Mouse (Mus musculus) MEL-GATA-1-ER (cell line): ENCODE results near the gene Ano8.

Experiments used
- DNase-seq: peaks from one replicate; pipeline ENCODE4 v3.0.0-alpha.2; 2012; ENCODE audit warnings: low read depth; ENCODE audit errors: extremely low read depth

Gene Ano8

DNA sequence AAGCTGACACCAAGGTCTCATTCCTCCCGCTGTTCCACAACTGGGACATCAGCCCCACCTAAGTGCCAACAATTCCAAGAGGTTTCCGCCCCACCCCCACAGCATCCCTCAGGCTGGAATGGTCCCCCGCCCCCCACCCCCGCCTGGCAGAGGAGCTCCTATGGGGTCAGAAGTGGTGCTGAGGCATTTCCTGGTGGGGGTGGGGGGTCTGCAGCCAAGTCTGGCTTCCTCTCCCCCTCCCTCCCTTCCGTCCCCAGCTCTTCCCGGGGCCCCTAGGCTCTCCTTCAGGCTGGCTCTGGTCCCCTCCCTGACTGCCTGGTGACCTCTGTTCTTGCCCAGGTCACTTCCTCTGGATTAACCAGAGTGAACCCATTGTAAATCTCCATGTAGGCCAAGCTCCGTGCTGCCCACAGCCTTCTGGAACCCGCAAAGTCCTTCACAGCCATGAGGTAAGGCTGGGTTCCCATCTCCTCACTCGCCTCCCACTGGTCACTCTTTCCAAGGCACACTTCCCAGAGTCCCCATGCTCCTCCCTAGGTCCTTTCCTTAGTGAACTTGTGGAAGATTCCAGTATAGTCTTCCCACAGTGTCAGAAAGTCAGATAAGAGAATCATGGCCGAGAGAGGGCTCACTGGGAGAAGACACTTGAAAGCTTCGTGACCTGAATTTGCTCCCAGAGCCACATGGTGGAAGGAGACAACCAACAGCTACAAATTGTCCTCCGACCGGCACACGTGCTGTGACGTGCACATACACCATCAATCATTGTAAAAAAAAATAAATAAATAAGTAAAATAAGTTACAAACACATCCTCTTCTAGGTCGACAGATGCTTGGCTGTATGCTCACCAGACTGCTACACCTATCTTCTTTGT, 13.3 kb upstream of the Ano8 start:
- DNase-seq, result no peak

DNA sequence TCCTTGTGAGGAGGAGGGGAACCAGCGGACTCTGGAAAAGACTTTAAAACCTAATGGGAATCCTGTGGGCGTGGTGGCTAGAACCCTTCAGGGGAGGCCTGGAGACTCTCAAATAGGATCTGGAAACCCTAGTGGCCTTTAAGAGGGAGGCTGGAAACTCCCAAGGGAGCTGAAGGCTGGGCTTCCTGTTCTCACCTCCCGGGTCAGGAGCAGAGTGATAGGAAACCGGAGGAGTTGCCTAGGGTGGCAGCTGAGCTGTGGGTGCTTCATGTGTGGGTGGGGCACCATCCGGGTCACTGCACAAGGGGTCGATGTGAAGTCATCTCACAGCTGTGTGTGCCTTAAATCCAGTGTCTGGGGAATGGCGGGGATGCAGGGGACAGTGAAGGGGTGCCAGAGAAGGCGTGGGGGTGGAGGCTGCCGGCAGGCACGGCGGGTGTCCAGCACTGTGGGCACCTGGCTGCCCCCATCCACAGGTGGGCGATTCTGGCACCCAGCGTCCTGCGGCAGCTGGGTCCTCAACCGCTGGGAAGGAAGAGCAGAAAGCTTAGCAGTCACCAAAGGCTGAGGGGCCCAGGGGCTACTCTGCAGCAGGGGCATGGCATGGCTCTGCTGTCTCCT, 12.2 kb upstream of the Ano8 start:
- DNase-seq, result no peak

DNA sequence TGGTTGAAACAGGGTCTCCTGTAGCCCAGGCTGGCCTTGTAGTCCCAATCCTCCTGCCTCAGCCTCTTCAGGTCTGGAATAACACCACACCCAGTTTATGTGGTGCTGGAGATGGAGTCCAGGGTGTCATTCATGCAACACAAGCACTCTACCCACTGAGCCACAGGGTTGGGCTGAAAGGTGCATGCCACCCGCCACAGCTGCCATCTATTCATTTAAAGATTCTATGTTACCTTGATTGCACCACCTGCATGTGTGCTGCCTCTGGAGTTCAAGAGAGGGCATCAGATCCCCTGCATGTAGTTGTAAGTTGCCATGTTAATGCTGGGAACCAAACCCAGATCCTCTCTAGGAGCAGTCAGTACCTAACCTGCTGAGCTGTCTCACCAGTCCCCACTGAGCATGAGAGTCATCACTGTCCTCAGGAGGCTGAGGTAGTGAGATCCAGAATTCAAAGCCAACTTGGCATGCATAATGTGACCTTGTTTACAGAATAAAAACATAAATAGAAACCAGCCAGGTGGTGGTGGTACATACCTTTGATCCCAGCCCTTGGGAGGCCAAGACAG, 11.4 kb upstream of the Ano8 start:
- no peak for DNase-seq

DNA sequence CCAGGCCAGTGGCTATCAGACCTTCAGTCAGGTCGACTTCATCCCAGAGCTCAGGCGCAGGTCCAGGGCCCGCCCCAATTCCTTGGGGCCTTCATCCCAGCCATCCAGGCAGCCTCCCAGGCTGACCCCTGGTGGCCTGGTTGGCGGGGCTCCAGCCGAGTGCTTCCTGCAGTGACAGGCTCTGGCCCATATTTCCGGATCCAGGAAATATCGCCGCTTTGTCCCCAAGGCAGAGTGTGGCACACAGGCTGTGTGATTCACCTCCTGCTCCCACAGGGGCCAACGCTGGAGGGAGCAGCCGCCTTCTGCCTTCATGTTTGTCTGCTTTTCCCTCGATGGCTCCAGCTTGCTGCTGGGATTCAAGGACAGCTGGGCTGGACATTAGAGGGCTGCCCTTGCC, 10.7 kb upstream of the Ano8 start:
- DNase-seq, result no peak

DNA sequence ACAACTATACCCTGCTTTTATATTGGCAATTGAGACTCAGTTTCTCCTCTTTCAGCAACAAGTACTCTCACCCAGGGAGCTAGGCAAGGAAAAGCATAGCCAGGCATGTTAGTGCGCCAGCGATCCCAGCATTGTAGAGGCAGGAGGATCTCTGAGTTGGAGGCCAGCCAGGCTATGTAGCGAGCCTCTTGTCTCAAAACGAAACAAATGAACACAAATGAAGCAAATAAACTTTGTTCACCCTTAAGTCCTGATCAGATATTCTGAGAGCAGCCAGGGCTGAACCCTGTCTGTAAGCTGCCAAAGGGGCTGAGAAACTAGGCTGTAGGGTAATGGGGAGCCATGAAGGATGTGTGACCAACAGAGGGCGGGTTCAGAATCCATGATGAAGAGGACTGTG, 10.0 kb upstream of the Ano8 start:
- no peak for DNase-seq

DNA sequence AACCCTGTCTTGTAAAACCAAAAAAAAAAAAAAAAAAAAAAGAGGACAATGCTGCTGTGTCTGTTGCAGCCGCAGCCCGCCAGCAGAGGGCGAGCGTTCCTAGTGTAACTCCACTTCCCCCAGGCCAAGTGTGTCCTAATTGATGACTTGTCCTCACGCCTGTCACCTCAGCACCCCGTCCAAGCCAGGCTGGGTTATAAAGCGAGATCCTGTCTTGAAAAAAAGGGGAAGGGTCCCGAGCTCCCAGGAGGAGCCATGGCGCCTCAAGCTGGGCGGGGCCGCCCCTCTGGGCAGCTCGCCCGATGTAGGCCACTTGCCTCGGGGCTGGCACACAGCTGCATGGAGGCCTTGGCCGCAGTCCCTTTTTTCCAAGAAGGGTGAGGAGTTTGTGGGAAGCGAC, 9.3 kb upstream of the Ano8 start:
- no peak for DNase-seq

DNA sequence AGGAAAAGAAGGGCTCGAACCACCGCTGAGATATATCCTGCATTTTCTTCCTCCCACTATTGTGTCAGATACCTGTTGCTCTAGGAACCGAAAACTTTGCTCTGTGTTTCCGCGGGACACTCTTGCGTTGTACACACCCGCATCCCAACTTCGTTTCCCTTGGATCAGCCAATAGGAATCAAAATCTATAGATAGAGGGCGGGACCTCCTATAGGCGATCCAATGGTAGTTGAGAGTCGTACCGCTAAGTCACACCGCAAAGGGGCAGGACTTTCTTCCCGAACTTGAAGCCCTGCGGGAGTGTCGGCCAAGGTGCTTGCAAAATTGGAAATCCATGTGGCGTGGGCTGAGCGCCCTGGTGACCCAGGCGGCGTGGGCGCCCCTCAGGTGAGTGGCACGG, 2.7 kb upstream of the Ano8 start:
- DNase-seq, result peak; percentile 96

DNA sequence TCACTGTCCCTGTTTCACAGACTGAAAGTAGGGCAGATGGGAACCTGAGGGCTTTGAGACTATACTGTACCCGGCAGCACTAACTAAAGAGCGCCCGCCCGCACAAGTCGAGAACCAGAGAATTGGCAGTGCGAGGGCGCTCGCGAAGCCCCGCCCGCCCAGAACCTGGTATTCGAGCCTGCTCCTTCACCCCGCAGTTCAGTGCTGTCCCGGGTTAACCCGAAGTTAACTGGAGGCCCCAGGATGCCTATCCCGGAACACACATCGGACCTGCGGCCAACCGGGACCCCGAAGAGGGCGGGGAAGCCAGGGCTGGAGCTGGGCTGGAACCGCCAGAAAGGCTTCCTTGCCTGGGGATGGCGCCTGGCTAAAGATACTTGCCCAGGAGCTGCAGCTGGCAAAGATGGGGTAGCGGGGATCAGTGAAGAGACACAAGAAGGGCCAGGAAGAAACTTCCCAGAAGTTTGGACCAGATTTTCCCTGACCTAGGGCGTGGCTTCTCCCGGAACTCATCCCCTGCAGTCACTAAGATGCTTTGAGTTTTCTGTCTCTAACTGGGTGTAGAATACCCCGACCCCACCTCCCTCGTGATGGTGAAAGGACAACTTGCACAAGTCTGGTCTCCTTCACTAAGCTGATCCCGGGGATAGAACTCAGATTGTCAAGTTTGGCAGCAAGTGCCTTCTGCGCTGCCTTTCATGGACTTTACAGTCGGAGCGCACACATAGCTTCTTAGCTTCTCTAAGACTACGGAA, 2.1 kb upstream of the Ano8 start, which contains the start of gene Gtpbp3:
Gene Gtpbp3, plus strand, starts transcription at position 413 of the 755 bp plus-strand sequence.
- DNase-seq, result peak; percentile 72

DNA sequence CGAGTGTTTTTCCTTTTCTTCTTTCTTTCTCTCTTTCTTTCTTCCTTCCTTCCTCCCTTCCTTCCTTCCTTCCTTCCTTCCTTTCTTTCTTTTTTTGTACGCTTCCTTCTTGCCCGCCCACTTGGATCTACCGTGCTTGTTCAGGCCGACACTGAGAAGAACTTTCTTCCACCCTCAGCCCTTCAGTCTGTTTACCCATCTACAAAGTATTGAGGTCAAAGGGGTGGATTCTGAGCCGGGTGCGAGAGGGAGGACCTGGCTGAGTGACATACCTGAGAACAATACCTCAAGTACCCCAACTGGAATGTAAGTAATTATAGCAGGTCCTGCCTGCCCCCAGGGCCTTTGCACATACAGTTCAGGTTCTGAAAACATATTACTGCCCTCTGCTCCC, 370 bp upstream of the Ano8 start:
- DNase-seq, result no peak

DNA sequence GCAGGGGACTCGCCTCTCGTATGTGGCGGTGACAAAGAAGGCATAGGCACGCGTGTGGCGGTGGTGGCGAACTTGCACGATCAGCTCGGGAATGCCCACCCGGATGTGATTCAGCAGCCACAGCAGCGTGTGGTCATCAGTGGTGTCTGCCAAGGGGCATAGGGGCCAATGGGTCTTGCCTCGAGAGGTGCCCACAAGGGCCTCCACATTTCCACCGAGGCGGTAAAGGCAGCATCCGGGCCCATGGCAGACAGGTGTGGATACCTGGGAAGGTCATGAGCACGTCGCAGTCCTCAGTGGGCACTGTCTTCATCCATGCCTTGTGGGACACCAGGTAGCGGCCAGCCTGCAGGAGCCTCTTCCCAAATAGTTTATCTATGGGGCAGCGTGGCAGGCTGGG, 1.0 kb downstream of the Ano8 start:
- no peak for DNase-seq

DNA sequence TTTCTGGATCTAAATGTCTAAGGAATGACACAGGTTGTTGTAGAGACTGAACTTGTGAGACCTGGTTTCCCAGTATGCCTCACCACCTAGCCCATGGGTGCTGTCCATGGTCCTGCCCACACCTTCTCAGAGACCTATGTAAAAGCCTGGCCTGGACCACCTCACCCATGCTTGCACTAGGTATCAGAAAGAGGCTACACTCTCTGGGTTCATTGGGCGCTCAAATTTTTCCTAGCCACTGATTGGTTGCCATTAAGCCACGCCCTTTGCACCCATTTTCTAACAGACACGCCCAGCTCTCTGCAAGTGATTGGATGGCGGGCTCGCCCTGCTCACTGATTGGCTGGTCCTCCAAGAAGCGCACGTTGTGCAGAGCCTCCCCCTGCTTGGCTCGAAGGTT, 1.8 kb downstream of the Ano8 start:
- peak; percentile 85 for DNase-seq

DNA sequence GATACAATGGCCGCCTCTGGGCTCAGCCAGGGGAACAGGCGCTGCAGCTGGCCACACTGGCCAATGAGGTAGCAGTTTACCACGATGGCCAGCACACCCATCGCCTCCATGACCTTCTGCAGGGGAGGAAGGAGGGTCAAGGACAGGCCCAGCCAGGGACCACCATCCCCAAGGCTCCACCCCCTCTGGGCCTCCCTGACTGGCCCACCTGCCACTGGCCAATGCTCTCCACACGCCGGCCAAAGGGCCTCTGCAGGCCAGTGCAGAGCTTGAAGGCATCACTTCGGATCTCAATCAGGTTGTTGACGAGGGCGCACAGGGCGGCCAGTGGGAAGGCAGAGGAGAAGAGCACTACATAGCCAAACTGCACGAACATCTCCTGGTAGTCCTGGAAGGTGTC, 6.8 kb downstream of the Ano8 start:
- DNase-seq, result no peak

DNA sequence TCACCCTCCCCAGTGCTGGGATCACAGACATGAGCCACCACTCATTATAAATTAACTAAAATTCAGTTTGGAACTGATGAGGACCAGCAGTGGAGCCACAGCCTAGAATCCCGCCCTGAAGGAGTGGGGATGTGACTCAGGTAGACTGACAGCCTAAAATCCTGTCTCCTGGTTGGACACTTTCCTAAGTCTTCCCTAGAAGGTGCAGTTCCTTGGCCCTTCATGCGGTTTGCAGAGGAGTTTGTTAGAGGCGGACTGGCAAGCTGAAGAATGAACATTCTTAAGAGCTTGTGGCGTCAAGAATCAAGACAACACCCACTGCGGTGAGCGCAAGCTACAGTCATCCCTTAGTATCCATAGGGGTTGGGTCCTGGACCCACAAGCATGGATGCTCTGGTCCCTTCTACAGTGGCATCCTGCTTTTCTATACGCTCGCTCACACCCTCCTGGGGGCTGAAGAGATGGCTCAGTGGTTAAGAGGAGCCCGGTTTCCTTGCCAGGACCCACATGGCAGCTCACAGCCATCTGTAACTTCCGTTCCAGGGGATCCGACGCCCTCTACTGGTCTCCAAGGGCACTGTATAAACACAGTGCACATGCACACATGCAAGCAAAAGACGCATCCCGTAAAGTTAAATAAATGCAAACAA, 8.4 kb downstream of the Ano8 start:
- DNase-seq, result peak; percentile 70

DNA sequence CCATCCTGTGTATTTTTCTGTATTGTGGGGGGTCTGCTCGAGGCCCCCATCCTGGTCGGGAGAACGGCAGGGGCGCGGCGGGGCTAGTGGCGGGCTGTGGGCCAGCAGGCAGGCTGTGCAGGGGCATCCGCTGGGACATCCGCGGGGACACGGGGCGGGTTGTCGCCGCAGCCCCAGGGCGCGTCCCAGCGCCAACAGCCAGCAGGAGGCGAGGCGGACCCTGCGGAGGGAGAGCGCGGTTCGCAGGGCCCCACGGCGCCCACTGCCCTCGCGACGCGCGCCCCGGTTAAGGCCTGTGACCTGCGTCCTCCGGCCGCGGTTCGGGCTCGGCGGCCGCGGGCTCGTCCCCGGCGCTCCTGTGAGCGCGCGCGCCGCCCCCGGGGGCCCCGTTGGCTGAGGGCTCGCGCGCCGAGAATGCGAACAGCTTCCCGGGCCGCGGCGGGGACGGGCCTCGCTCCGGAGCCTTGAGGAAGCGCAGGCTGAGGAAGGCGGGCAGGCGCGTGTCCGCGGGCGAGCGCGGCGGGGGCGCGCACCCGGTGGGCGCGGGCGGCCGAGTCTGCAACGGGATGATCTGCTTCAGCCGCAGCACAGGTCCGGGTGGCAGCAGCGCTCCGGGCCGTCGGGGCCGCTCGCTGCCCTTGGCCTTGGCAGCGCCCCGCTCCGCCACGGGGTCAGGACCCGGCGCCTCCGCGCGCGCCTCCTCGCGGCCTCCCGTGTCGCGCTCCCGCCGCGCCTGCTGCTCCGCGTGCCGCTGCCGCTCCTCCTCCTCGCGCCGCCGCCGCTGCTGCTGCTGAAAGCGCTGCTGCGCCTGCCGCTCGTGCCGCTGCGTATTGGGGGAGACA, 9.4 kb downstream of the Ano8 start:
- DNase-seq, result no peak

DNA sequence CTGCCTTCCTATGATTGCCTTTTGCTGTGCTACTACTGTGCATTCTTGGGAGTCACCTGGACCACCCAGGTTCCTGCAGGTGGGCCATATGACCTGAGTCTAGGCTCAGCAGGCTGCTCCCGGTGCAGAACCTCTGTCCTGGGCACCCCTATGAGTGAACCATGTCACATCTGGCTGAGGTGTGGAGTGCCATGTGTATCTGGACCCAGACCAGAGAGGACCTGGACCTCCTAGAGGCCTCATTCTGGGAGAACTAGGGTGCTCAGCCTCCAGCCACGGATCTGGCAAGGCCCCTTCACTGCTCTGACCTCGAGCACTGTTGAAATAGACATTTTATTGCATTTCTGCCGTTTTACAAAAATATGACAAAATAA, 10.1 kb downstream of the Ano8 start:
- DNase-seq, result no peak

DNA sequence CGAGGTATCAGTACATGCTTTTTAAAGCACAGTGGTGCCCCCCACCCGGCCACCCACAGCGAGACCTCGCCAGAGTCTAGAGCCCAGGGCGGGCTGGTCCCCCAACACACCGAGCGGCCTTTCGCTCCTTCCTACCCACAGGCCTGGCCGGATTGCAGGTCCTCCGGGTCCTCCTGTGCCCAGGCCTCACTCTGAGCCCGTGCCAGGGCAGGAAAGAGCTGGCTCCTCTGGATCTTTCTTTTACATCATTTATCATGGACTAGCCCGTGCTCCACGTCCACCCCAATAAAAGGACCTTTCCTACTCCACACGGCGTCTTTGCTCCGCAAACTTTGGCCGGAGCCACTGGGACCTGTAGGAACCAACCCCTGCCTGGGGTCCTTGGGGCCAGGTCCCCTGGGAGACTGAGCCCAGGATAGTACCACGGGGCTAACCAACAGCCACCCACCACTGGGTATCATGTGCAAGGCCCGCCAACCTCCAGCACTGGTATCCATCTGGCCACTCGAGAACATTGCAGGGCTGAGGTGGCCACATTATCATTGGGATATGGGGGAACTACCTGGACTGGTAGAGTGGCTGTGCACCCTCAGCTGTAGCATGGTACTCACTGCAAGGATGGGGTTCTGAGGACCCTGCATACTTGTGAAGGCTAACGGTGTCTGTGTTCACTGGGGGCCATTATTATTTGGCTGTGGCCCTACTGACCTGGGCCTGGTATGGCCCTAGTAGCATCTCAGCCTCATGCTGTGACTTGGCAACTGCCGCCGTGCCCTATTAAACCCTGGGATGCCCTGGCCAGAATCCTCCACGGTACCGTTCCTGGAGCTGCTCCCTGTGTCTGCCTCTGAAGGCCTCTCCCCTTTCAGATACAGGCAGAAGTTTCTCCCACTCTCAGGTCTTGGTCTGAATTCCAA, 10.7 kb downstream of the Ano8 start:
- DNase-seq, result no peak

DNA sequence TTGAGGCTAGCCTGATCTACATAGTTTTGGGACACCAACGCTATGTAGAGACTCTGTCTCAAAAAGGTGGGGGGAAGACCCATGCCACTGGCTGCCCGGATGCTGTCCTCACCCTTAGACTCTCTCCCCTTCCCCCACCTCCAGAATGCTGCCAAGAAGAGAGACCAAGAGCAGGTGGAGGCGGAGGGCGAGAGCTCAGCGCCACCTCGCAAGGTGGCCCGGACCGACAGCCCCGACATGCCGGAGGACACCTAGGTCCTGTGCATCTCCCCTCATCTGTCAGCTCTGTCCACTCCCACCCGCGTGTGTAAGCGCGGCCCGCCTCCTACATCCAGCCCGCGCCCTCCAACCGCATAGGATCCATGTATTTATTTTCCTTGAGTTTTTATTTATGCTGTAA, 11.4 kb downstream of the Ano8 start:
- no peak for DNase-seq

DNA sequence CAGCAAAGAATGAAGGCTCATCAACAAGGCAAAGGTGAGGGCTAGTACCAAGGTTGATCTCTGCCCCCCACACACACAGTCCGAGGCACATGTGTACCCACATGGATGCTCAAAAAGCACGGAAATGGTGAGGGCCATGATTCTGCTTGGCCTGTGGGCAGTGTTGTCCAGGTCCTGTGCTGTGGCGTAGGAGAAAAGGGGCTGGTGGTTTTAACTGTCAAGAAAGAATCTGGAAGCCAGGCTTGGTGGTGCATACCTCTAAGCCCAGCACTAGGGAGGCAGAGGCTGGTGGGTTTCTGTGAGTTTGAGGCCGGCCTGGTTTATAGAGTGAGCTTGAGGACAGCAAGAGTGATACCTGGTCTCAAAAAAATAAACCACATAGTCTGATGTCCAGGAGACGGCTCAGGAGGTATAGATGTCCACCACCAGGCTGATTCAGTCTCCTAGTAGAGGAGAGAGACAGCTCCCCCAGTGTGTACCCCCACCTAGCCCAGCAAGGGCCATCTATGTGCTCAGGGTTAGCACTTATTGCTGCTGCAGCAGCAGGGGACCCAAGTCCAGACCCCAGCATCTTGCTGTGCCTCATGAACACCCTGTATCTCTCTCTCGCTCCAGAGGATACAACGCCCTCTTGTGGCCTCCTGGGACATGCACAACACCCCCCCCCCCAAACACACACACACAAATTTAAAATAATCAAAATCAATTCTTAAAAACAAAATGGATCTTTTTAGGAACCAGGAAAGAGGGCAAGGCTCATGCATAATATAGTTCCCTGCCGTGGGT, 13.0 kb downstream of the Ano8 start:
- DNase-seq, result no peak

DNA sequence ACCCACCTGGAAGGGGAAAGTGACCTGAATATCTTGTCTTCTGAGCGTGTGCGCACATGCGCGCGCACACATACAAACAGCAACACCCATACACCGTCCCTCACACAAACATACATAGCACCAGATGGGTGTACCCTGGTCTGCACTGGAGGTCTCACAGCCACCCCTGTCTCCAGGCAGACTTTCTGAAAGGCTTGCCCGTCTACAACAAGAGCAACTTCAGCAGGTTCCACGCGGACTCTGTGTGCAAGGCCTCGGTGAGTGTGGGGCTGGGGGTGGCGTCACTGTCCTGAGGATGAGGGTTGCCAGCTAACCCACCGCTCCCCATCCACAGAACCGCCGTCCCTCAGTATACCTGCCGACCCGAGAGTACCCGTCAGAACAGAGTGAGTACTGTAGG, 13.9 kb downstream of the Ano8 start:
- DNase-seq, result no peak
